Mouse (Mus musculus): ENCODE measurements around the gene Ank2.
"Not testable (repeated sequence)": the region's sequence is repeated elsewhere in the genome, so short reads cannot be mapped to it uniquely, and the experiment has no call there.

Gene Ank2

DNA sequence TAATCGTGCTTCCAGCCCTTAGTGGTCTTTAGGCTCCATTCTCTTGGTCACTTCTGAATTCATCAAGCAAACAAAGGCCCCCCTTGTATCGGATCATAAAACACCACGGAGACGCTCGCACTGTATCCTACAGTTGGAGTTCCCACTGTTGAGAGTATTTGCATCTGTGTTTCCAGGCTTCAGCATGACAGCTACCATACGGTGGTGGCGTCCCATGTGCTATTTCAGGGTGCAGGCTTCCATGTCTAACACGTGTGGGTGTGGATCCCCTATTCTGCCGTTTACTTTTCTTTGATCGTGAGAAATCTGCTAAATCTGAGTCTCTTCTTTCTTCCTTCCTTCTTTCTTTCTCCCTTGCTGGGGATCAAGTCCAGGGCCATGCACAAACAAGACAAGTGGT is 14.0 kb downstream of the Ank2 start:
- no peak for DNase-seq (ENCODE audit: low spot score)

- DNase-seq (ENCODE audit: low spot score) = no peak
These were observed 17.5 kb downstream of the Ank2 start for GRCm38 (mm10) chr3:127481658-127482057.

DNA sequence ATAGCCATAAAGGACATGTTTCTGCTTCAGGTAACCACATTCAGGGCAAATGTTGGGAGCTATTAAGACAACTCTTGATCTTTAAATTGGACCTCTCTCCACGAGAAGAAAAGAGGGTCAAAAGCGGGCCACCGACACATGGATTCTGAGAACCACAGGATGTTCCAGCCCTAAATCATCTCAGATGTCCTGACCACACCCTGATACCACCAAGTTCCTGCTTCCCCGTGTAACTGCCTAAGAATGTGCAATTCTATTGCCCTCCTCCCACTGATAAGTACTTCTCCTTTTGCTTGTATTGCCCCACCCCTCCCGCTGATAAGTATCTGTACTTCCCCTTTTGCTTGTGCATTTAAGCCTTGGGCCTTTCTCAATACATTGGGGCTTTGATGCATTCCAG is 18.8 kb downstream of the Ank2 start:
- DNase-seq (ENCODE audit: low spot score) = not testable (repeated sequence)

DNA sequence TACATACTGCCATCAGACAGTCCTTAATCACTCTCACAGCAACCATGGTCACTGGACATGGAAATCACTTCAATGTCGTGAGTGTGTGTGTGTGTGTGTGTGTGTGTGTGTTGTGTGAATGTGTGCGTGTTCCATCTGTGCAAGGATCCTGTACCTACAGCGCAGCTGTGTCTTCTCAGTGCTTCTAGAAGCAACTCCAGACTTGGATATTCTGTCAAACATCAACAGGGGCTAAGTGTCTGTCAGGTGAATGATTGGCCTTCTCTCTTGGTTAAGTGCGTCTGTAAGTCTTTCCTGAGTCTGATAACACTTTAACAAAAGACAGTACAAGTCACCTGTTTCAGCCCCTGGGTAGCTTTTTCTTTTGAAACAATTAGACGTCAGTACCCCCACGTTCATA is 25.0 kb downstream of the Ank2 start:
- DNase-seq (ENCODE audit: low spot score) = no peak

- DNase-seq (ENCODE audit: low spot score) = no peak
These were observed 29.9 kb downstream of the Ank2 start for GRCm38 (mm10) chr3:127469164-127469752.

DNA sequence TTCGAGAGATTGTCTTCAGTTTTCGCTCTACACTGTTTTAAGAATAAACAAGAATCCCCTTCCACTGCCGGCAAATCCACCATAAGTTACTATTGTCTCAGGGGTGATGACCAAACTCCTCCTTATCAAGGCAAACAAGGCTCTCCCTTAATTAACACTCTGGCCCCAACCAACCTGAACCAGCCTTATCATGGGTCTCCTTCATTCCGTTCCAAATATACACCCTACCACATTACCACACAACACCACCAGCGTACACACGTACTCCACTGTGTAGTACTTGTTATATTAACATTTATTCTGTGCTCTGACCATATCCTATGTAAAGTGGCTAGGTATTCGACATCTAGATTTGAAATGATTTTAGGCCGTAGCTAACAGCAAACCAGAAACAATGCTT is 30.6 kb downstream of the Ank2 start:
- no peak for DNase-seq (ENCODE audit: low spot score)

DNA sequence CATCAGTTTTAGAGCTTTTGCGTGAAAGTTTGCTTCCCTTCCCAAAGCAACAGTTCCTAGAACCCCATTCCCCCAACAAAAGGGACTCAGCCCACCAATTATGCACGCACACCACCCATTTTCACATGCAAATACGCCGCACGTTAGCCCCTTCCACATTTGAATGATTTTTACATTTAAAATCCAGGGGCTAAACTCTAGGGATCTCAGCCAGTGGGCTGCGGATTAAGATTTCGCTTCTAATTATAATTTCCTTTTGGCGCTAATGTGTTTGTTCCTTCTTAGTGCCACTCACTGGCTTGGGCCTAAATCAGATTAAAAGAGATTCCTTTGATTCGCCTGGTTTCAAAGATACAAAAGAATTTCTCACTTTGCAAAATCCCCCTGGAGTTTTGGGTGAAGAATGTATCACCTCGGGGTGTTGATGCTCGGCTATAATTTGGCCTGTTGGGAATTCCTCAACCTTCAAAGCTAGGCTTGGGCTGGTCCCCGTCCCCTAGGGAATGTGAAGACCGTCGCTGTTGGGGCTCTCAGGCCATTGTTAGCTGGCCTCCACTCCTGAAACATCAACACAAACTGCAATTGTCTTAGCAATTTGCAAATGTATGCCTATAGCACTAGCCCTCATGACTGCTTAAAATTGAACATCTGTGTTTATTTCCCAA is 35.2 kb downstream of the Ank2 start:
- DNase-seq (ENCODE audit: low spot score) = peak; percentile 47

- DNase-seq (ENCODE audit: low spot score) = peak; percentile 10
These were observed 36.0 kb downstream of the Ank2 start for GRCm38 (mm10) chr3:127463165-127463564.

- no peak for DNase-seq (ENCODE audit: low spot score)
These were observed 36.7 kb downstream of the Ank2 start for GRCm38 (mm10) chr3:127462413-127462812.

GRCm38 (mm10) chr3:127460891-127461437 is 38.2 kb downstream of the Ank2 start:
- no peak for DNase-seq (ENCODE audit: low spot score)

GRCm38 (mm10) chr3:127459858-127460257 is 39.3 kb downstream of the Ank2 start:
- DNase-seq (ENCODE audit: low spot score) = no peak

- DNase-seq (ENCODE audit: low spot score) = no peak
These were observed 40.2 kb downstream of the Ank2 start for GRCm38 (mm10) chr3:127458925-127459324.

DNA sequence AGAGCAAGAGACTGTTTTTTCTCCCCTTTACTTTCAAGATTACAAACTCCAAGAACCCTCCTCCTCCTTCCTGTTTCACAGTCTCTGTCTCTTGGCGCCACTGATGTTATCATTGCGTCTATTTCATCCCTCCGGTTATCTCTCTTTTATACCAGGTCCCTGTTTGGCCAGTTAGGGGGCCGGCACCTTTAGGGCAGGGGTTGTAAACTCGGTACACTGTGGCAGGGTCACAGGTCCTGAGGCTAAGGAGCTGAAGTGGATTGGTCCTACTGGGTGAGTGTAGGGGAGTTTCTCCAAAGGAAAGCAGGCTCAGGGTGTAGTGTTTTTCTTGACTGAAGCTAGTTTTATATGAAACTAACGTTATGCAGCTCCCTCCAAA is 40.7 kb downstream of the Ank2 start:
- DNase-seq (ENCODE audit: low spot score) = no peak

DNA sequence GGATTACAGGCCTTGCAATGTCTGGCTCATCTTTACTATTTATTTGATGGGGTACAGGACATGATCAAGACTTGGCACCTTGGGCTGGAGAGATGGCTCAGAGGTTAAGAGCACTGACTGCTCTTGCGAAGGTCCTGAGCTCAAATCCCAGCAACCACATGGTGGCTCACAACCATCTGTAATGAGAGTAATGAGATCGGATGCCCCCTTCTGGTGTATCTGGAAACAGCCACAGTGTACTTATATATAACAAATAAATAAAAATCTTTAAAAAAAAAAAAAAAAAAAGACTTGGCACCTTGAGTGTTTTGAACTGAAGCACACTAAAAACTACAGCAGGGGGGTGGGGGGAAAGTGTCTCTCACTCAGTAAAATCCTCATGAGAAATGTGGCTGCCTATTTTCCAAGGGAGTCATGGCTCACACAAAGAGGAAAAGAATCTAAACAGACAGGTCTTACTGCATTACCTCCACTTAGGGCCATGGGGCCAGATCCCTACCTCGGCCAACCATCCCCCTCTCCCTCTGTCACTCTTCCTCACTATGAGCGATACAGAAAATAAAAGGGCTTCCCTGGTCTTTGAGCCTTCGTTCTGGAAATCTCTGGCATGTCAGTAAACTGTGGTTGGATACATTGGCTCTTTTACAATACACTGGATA is 41.3 kb downstream of the Ank2 start:
- DNase-seq (ENCODE audit: low spot score) = peak; percentile 36

DNA sequence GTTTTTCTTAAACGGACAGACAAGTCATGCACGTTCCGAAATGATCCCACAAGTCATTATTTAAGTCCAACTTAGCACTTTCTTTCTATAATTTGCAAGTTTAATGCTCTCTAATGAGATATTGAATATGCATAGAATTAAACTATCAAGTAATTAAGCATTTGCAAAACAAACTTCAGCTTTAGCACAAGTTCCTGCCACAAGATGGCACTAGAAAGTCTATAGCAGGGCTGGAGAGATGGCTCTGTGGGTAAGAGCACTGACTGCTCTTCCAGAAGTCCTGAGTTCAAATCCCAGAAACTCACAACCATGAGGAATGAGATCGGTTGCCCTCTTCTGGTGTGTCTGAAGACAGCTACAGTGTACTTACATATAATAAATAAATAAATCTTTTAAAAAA is 45.4 kb downstream of the Ank2 start:
- no peak for DNase-seq (ENCODE audit: low spot score)

GRCm38 (mm10) chr3:127453254-127453653 is 45.9 kb downstream of the Ank2 start:
- DNase-seq (ENCODE audit: low spot score) = no peak

- peak; percentile 72 for DNase-seq (ENCODE audit: low spot score)
These were observed 46.9 kb downstream of the Ank2 start for GRCm38 (mm10) chr3:127452233-127452632.

DNA sequence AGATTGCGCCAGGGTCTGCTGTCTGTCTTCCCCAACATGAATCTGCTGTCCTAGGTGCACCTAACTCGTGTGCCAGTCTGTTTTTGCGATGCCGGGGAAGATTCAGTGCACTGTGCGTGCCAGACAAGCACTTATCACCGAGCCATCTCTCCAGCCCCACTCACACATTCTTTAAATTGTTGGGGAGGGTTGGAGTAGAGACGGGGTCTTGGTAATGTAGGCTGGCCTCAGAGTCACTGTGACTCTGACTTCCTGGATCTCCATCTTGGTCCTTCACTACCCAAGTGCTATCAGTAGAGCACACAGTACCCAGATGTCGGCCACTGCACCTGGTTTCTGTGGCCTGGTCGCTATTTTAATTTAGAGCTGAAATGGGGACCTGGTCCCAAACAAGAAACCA is 47.4 kb downstream of the Ank2 start:
- DNase-seq (ENCODE audit: low spot score) = no peak

DNA sequence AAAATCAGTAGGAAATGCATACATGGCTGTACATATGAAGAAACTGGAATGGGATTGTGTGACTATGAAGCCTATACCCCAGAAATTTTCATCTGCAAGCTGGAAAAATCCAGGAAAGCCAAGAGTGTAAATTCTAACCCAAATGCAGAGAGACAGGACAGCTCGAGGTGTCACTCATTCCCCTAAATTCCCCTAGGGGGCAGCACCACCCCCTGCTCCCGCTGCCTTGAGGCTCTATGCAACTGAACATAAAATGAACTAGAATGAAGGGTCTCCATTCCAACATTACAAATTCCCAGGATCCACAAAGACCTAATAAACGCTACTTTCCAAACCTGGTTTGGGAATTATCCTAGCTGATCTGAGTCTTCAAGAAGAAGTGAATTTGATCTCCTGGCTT is 48.1 kb downstream of the Ank2 start:
- peak; percentile 66 for DNase-seq (ENCODE audit: low spot score)

- peak; percentile 84 for DNase-seq (ENCODE audit: low spot score)
These were observed 53.0 kb downstream of the Ank2 start for GRCm38 (mm10) chr3:127446173-127446572.

DNA sequence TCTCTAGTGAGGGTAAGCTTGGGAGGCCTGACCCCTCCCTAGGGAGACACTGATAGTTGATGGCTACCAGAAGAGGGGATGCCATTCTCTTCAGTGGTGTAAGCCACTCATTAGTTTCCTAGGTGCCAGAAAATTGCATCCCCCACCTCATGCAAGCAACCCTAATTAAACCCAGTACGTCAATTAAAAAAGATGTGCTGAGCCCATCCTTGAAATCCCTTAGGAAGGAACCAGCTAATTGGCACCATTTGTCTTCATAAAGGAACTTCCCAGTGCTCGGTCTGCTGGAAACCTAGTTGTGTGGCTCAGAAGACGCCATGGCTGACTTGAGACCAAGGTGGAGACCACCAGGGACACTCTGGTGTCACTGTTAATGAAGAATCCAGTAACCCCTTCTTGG is 65.9 kb downstream of the Ank2 start:
- no peak for DNase-seq (ENCODE audit: low spot score)

- no peak for DNase-seq (ENCODE audit: low spot score)
These were observed 69.3 kb downstream of the Ank2 start for GRCm38 (mm10) chr3:127429866-127430265.

- DNase-seq (ENCODE audit: low spot score) = no peak
These were observed 70.6 kb downstream of the Ank2 start for GRCm38 (mm10) chr3:127428527-127428926.
